Mouse (Mus musculus): ENCODE data around the gene Wnt11.
A peak's percentile ranks its signal among the peaks of the same experiment; 100 is the strongest.

Gene Wnt11

GRCm38 (mm10) chr7:98831290-98831689, 3.6 kb upstream of the Wnt11 start:
- no peak for DNase-seq

GRCm38 (mm10) chr7:98835519-98836441, 868 bp downstream of the Wnt11 start:
- DNase-seq, result no peak

- DNase-seq, result peak; percentile 63 to 65
These were observed 1.7 kb downstream of the Wnt11 start for GRCm38 (mm10) chr7:98836646-98837045.

- peak; percentile 82 to 87 for DNase-seq
These were observed 3.0 kb downstream of the Wnt11 start for GRCm38 (mm10) chr7:98837901-98838300.

DNA sequence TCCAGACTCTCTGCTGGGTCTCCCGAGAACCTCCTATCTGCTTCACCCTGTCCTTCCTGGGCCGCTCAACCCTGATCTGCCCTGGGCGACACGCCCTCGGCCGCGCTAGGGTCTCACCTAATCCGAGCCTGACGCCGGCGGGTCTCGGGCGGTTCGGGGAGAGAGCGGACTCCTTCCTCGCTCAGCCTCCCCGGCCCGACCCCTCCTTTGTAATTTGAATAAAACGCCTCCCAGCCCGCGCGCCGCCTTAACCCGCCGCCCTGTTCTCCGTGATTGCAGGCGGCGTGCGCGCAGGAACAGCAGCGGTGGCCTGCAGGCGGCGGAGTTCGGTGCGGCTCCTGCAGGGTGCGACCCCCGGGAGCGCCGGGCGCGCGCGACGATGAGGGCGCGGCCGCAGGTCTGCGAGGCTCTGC, 3.8 kb downstream of the Wnt11 start:
- peak; percentile 12 to 28 for DNase-seq

GRCm38 (mm10) chr7:98839312-98839711, 4.4 kb downstream of the Wnt11 start:
- no peak for DNase-seq

GRCm38 (mm10) chr7:98840771-98841170, 5.9 kb downstream of the Wnt11 start:
- DNase-seq, result no peak

DNA sequence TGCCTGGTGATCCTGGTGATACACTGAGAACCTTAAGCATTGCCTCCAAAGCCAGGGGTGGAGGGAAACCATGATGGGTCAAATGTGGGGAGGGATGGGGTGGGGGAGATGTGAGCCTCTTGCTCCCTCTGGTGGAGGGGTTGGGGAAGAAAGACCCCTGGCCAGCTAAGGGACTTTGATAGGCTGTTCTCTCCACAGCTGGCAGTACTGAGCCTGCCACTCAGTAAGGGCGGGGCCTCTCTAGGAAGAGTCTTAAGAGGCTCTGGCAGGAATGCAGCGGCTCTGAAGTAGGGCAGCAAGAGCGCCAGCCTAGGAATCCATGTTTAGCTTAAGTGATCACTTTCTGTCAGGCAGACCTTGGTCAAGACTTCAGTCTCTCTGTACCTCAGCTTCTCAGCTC, 6.9 kb downstream of the Wnt11 start:
- no peak for DNase-seq

DNA sequence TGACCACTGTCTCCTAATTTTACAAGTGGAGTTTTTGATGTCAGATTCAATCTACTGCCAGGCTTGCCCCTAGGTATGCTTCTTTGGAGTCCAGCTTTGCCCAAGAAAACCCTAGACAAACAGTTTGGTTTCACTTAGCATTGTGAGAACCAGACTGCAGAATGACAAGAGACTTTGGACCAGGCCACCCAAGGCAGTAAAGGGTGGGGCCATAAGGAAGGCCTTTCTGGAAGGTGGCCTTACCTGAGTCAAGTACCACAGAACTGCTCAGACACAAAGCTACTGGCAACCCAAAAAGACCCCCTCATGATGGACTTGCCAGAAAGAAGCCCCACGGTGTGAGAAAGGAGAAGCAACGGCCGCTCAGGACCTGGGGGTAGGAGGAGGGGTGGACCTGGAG, 8.1 kb downstream of the Wnt11 start:
- DNase-seq, result no peak

DNA sequence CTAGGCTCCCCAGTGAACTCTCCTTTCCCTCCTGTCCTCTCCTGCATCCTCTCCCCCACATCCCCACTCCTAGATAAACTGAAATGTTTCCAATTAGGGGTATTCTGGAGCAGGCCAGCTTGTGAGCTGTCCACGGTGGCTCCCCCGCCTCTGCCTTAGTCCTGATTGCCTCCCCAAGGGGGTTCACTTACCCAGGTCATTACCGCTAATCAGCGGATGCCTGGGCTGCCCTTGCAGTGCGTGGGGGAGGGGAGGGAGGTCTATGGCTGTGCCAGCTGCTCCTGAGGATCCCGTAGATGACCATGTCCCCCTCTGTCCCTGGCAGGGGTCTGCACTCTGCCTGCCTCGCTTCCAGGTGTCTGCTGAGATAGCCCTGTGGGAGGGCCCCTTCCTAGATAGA, 8.7 kb downstream of the Wnt11 start:
- no peak for DNase-seq

DNA sequence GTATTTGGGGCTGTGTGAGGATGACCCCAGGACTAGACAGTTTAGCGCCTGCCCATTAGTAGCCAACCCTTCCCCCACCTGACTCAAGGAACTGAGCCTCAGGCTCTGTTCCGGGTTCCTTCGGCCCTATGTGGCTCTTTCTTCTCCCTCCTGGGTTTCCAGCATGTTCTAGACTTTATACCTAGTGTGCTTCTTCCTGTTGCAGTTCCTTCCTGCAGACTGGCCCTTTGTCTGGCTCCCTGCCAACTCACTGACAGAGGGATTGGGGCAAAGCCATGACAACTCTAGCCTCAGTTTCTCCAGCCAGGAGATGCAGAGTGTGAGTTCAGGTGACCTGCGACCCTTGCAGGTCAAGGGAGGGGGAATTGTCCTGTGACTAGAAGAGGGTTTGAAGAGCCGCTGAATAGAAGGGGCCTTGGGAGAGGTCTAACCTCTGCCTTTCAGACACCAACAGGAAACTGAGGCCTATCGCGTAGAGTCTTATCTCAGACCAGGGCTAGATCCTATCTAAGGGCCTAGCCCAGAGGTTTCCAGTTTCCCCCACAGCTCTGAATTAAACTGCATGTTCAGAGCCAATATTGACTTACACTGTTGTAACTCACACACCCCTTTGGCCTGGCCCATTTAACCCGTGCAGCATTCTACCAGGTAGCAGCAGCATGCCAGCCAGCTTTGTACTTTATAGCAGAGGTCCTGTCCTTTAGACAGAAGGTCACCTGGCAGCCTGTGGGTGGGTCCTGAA, 14.2 kb downstream of the Wnt11 start:
- no peak for DNase-seq

DNA sequence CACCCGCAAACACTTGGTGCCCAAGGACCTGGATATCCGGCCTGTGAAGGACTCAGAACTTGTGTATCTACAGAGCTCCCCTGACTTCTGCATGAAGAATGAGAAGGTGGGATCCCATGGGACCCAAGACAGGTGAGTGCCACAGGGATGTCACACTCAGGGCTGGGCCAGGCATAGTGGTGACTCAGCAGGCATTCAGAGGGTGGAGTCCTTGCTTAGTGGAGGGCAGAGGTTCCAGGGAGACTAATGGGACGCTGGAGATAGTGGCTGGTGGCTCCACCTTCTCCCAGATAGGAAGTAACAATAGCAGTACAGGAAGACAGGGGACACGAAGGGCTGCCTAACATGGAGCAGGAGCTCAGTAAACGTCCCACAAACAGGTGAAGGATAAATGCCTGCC, 15.5 kb downstream of the Wnt11 start:
- DNase-seq, result no peak

- no peak for DNase-seq
These were observed 16.3 kb downstream of the Wnt11 start for GRCm38 (mm10) chr7:98851220-98851619.

GRCm38 (mm10) chr7:98852950-98853650, 18.2 kb downstream of the Wnt11 start:
- no peak for DNase-seq

DNA sequence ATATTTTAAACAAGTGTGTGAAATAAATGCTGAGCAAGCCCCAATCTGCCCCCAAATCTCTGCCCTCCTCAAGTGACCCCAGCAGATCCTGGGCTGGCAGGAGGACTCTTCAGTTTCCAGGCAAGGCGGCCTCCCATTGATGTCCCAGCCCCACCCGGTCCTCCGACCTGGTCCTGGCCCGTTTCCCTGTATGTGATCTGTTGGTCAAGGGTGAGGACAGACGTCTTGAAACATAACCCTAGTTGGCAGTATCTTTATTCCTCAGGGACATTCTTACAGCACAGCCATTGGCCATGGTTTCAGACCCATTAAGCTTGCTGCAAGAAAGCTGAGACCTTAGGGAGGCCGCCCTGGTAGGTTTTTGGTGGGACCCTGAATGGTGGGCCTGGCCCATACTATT, 18.9 kb downstream of the Wnt11 start:
- no peak for DNase-seq

GRCm38 (mm10) chr7:98855388-98855787, 20.5 kb downstream of the Wnt11 start:
- DNase-seq, result no peak

GRCm38 (mm10) chr7:98856128-98856527, 21.2 kb downstream of the Wnt11 start:
- DNase-seq, result no peak

GRCm38 (mm10) chr7:98857094-98857493, 22.2 kb downstream of the Wnt11 start:
- no peak for DNase-seq

- no peak for DNase-seq
These were observed 26.1 kb downstream of the Wnt11 start for GRCm38 (mm10) chr7:98861002-98861401.

DNA sequence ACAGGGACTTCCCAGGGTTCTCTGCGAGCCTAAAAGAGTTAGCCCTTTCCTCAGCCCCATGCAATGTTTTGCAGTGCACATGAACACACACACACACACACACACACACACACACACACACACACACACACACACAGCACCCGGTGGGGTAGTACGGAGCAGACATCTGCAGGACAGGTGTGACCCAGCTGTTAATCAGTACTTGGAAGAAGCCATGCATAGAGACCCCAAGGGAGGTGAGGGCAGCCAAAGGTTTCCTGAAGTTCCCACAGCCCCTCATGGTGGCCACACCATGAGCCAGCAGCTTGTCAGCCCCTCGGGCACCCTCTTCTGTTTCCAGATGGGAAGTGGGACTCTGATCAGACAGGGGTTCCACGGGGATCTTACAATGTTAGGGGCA, 28.1 kb downstream of the Wnt11 start:
- DNase-seq, result no peak

GRCm38 (mm10) chr7:98863969-98864718, 29.2 kb downstream of the Wnt11 start:
- DNase-seq, result no peak

DNA sequence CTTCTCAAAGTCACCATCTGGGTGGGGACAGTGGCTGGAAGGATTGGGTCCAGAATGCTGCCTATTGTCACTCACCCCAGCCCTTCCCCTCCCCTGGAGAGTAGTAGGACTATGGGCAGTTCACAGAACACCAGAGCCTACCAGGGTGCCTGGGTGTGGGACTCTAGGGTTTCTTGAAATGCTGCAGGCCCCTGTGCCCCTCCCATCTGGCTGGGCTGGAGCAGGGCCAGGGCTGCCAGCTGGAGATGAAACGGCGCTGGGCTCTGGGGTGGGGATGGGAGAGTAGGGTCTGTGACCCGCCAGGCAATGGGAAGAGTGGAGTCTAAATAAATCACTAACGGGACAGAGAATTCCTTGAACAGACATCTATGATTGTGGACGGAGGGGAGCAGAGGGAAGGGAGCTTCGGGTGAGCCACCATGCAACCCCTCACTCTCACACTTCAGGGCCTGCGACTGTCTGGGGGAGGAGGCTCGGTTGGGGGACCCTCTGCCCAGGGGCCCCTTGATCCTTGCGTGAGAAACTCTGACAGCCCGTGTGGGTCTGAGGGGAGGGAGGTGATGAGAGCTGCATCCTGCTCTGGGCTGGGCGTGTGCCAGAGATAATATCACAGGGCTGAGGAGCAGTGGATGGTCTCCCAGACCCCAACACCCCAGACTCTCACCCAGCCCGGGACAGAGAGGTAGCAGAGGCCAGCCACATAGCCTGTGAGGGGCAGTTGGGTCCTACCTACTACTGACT, 32.3 kb downstream of the Wnt11 start:
- no peak for DNase-seq

Data from cerebellum, postnatal 36 days (tissue).